Mouse (Mus musculus) large intestine, adult 2 months (tissue): ENCODE data around the gene Olfr970. TPM values are rescaled to one million over a fixed set of nuclear protein-coding genes. Genes with fewer than 3 reads are reported as not detected.
"Not testable (repeated sequence)": the region's sequence is repeated elsewhere in the genome, so short reads cannot be mapped to it uniquely, and the experiment has no call there.

Experiments
- DNase-seq: peaks from one replicate; pipeline ENCODE4 v3.0.0-alpha.2; 2012; ENCODE audit warnings: low read depth, low spot score
- WGBS: fragments of 180-500 bp; shearing (Covaris S2); methylation state at CpG from one replicate; pipeline ENCODE4 v1.1.7; 2018; 5-methylcytosine and 5-hydroxymethylcytosine counted together
- polyA plus RNA-seq: library from polyadenylated mRNA; depleted of rRNA; stranded (reverse); fragments of >200 nt; gene quantifications from 2 replicates; pipeline ENCODE4 v1.2.3, GENCODE M21; 2012; rRNA removed

The Olfr970 gene
- not detected in 2 replicates for polyA plus RNA-seq

- no peak for DNase-seq
- 67% methylated on average over 4 of the region's 4 CpGs for WGBS
These were observed at the start of gene Olfr970 for GRCm38 (mm10) chr9:39808560-39808959. Gene Olfr970, plus strand, starts transcription at chr9:39808860.

- no peak for DNase-seq
- WGBS, result 71% methylated on average over 1 of the region's 1 CpGs
These were observed 25.5 kb upstream of the Olfr970 start, which contains the start of gene Olfr968 for GRCm38 (mm10) chr9:39783153-39783552. Gene Olfr968, minus strand, starts transcription at chr9:39783253.

- no peak for DNase-seq
- WGBS, result 70% methylated on average over 2 of the region's 2 CpGs
These were observed 18.1 kb upstream of the Olfr970 start, which contains the start of gene Olfr969 for GRCm38 (mm10) chr9:39790558-39790957. Gene Olfr969, plus strand, starts transcription at chr9:39790945.

GRCm38 (mm10) chr9:39836576-39836975, 27.9 kb downstream of the Olfr970 start, which contains the start of gene Olfr971:
Gene Olfr971, plus strand, starts transcription at chr9:39836876.
- DNase-seq, result not testable (repeated sequence)
- 90% methylated on average over 2 of the region's 2 CpGs for WGBS

GRCm38 (mm10) chr9:39866122-39866521, 57.5 kb downstream of the Olfr970 start, which contains the start of gene Olfr972:
Gene Olfr972, plus strand, starts transcription at chr9:39866422.
- WGBS, result 61% methylated on average over 2 of the region's 2 CpGs
- no peak for DNase-seq

Other genes starting within 250 kb of the Olfr970 start
- gene Olfr959, start 233.3 kb upstream of the Olfr970 start, polyA plus RNA-seq, result not detected in 2 replicates
- 0.49 and 0.53 TPM in 2 replicates for gene AW551984, start 204.5 kb upstream of the Olfr970 start, polyA plus RNA-seq
- gene Olfr148, start 198.2 kb upstream of the Olfr970 start, polyA plus RNA-seq, result not detected in 2 replicates
- not detected in 2 replicates for gene Olfr960, start 187.5 kb upstream of the Olfr970 start, polyA plus RNA-seq
- not detected in 2 replicates for gene Olfr961, start 163.8 kb upstream of the Olfr970 start, polyA plus RNA-seq
- not detected in 2 replicates for gene Olfr963, start 141.7 kb upstream of the Olfr970 start, polyA plus RNA-seq
- gene Olfr149, start 101.7 kb upstream of the Olfr970 start, polyA plus RNA-seq, result not detected in 2 replicates
- not detected in 2 replicates for gene Olfr965, start 97.5 kb upstream of the Olfr970 start, polyA plus RNA-seq
- not detected in 2 replicates for gene Olfr150, start 77.9 kb upstream of the Olfr970 start, polyA plus RNA-seq
- not detected in 2 replicates for gene Olfr967, start 62.6 kb upstream of the Olfr970 start, polyA plus RNA-seq
- not detected in 2 replicates for gene Olfr968, start 25.6 kb upstream of the Olfr970 start, polyA plus RNA-seq
- not detected in 2 replicates for gene Olfr969, start 17.9 kb upstream of the Olfr970 start, polyA plus RNA-seq
- gene Olfr971, start 28.0 kb downstream of the Olfr970 start, polyA plus RNA-seq, result not detected in 2 replicates
- gene Olfr972, start 57.6 kb downstream of the Olfr970 start, polyA plus RNA-seq, result not detected in 2 replicates
- not detected in 2 replicates for gene Olfr229, start 98.5 kb downstream of the Olfr970 start, polyA plus RNA-seq
- gene Olfr974, start 128.6 kb downstream of the Olfr970 start, polyA plus RNA-seq, result not detected in 2 replicates
- gene Olfr975, start 143.2 kb downstream of the Olfr970 start, polyA plus RNA-seq, result not detected in 2 replicates
- gene Olfr976, start 152.3 kb downstream of the Olfr970 start, polyA plus RNA-seq, result not detected in 2 replicates
- not detected in 2 replicates for gene Olfr978, start 183.3 kb downstream of the Olfr970 start, polyA plus RNA-seq
- not detected in 2 replicates for gene Olfr979, start 194.6 kb downstream of the Olfr970 start, polyA plus RNA-seq
- gene Olfr980, start 200.7 kb downstream of the Olfr970 start, polyA plus RNA-seq, result not detected in 2 replicates
- gene Olfr981, start 212.6 kb downstream of the Olfr970 start, polyA plus RNA-seq, result not detected in 2 replicates